Mouse (Mus musculus): ENCODE results near the gene Prok2. TPM values are rescaled to one million over a fixed set of nuclear protein-coding genes. Genes with fewer than 3 reads are reported as not detected.
A peak's percentile ranks its signal among the peaks of the same experiment; 100 is the strongest.

The Prok2 gene
- polyA plus RNA-seq, 2 experiments, result 0.03 TPM; not detected in 1

- TF ChIP-seq CTCF (IDR thresholded peaks at IDR 0.05; ENCODE audit: low read depth) (no peak), EP300 (IDR thresholded peaks at IDR 0.05; ENCODE audit: low read depth) (no peak)
- Histone ChIP-seq H3K36me3 (replicated peaks; ENCODE audit: control insufficient read depth, insufficient read depth, low read depth) (no peaks in the 10 kb centered on the region), H3K4me3 (ENCODE audit: insufficient read depth in 1 of 2, low read depth in 2 of 2, low read length in 2 of 2) (no peak overlapping the region), H3K9ac (replicated peaks) (no peak overlapping the region), H3K27me3 (ENCODE audit: control insufficient read depth, insufficient read depth, low read length) (peaks cover 3% of the 10 kb centered on the region; the same call in 1 of the 2 replicates), H3K4me1 (replicated peaks; ENCODE audit: control insufficient read depth in 2 of 2, insufficient read depth in 2 of 2, low read length in 1 of 2) (no peaks in the 10 kb centered on the region), H3K4me2 (ENCODE audit: low read depth) (no peak overlapping the region), H3K9me3 (ENCODE audit: control insufficient read depth, low read length) (no peaks in the 10 kb centered on the region), H3K27ac (no peak overlapping the region)
- WGBS (ENCODE audit: insufficient replicate concordance), result 69% methylated on average over 8 of the region's 8 CpGs
- ATAC-seq (ENCODE audit: insufficient read depth) (no peak), DNase-seq (ENCODE audit: low read depth in 3 of 3, low spot score in 3 of 3) (no peak)
These were observed 6.5 kb upstream of the Prok2 start for GRCm38 (mm10) chr6:99732673-99733072.

- no peaks in the 10 kb centered on the region for H3K9me3 ChIP-seq (ENCODE audit: control insufficient read depth, low read length)
- peaks cover 10% of the 10 kb centered on the region; the same call in 1 of the 2 replicates for H3K27me3 ChIP-seq (ENCODE audit: control insufficient read depth, insufficient read depth, low read length)
- no peaks in the 10 kb centered on the region for H3K4me1 ChIP-seq (replicated peaks; ENCODE audit: control insufficient read depth in 2 of 2, insufficient read depth in 2 of 2, low read length in 1 of 2)
- H3K4me2 ChIP-seq (ENCODE audit: low read depth), result no peak overlapping the region
- TF ChIP-seq CTCF (IDR thresholded peaks at IDR 0.05; ENCODE audit: low read depth) (no peak), EP300 (IDR thresholded peaks at IDR 0.05; ENCODE audit: low read depth) (no peak)
- no peak overlapping the region for H3K27ac ChIP-seq
- no peak overlapping the region for H3K4me3 ChIP-seq (ENCODE audit: insufficient read depth in 1 of 2, low read depth in 2 of 2, low read length in 2 of 2)
- no peak for DNase-seq (ENCODE audit: low read depth in 3 of 3, low spot score in 3 of 3)
- H3K9ac ChIP-seq (replicated peaks), result no peak overlapping the region
- WGBS (ENCODE audit: insufficient replicate concordance), result 47% methylated on average over 4 of the region's 4 CpGs
- H3K36me3 ChIP-seq (replicated peaks; ENCODE audit: control insufficient read depth, insufficient read depth, low read depth), result no peaks in the 10 kb centered on the region
- ATAC-seq (ENCODE audit: insufficient read depth), result no peak
These were observed 5.7 kb upstream of the Prok2 start for GRCm38 (mm10) chr6:99731926-99732325.

GRCm38 (mm10) chr6:99729853-99730252, 3.7 kb upstream of the Prok2 start:
- ATAC-seq (ENCODE audit: insufficient read depth) (no peak), DNase-seq (ENCODE audit: low read depth in 3 of 3, low spot score in 3 of 3) (no peak)
- no peak overlapping the region for H3K4me3 ChIP-seq (ENCODE audit: insufficient read depth in 1 of 2, low read depth in 2 of 2, low read length in 2 of 2)
- H3K27ac ChIP-seq, result no peak overlapping the region
- no peaks in the 10 kb centered on the region for H3K9me3 ChIP-seq (ENCODE audit: control insufficient read depth, low read length)
- no peak overlapping the region for H3K9ac ChIP-seq (replicated peaks)
- H3K4me2 ChIP-seq (ENCODE audit: low read depth), result no peak overlapping the region
- H3K4me1 ChIP-seq (replicated peaks; ENCODE audit: control insufficient read depth in 2 of 2, insufficient read depth in 2 of 2, low read length in 1 of 2), result no peaks in the 10 kb centered on the region
- H3K36me3 ChIP-seq (replicated peaks; ENCODE audit: control insufficient read depth, insufficient read depth, low read depth), result no peaks in the 10 kb centered on the region
- 57% methylated on average over 4 of the region's 4 CpGs for WGBS (ENCODE audit: insufficient replicate concordance)
- TF ChIP-seq CTCF (IDR thresholded peaks at IDR 0.05; ENCODE audit: low read depth), result no peak
- no peak for TF ChIP-seq EP300 (IDR thresholded peaks at IDR 0.05; ENCODE audit: low read depth)
- H3K27me3 ChIP-seq (ENCODE audit: control insufficient read depth, insufficient read depth, low read length), result peaks cover 27% of the 10 kb centered on the region

- H3K27me3 ChIP-seq (ENCODE audit: control insufficient read depth, insufficient read depth, low read length), result peaks cover 31% of the 10 kb centered on the region
These were observed 548 bp upstream of the Prok2 start for GRCm38 (mm10) chr6:99726576-99727303.

GRCm38 (mm10) chr6:99722390-99722789, 3.8 kb downstream of the Prok2 start:
- Histone ChIP-seq H3K4me2 (ENCODE audit: low read depth) (no peak overlapping the region), H3K36me3 (replicated peaks; ENCODE audit: control insufficient read depth, insufficient read depth, low read depth) (no peaks in the 10 kb centered on the region), H3K4me3 (ENCODE audit: insufficient read depth in 1 of 2, low read depth in 2 of 2, low read length in 2 of 2) (no peak overlapping the region), H3K9ac (replicated peaks) (no peak overlapping the region), H3K4me1 (replicated peaks; ENCODE audit: control insufficient read depth in 2 of 2, insufficient read depth in 2 of 2, low read length in 1 of 2) (no peaks in the 10 kb centered on the region), H3K27me3 (ENCODE audit: control insufficient read depth, insufficient read depth, low read length) (peaks cover 26% of the 10 kb centered on the region), H3K27ac (no peak overlapping the region), H3K9me3 (ENCODE audit: control insufficient read depth, low read length) (no peaks in the 10 kb centered on the region)
- 60% methylated on average over 9 of the region's 9 CpGs for WGBS (ENCODE audit: insufficient replicate concordance)
- ATAC-seq (ENCODE audit: insufficient read depth) (no peak), DNase-seq (ENCODE audit: low read depth in 3 of 3, low spot score in 3 of 3) (no peak)
- TF ChIP-seq CTCF (IDR thresholded peaks at IDR 0.05; ENCODE audit: low read depth), result no peak
- TF ChIP-seq EP300 (IDR thresholded peaks at IDR 0.05; ENCODE audit: low read depth), result no peak

More at GRCm38 (mm10) chr6:99726576-99727303, 548 bp upstream of the Prok2 start:
- no peak overlapping the region for H3K4me3 ChIP-seq (ENCODE audit: insufficient read depth in 1 of 2, low read depth in 2 of 2, low read length in 2 of 2)
- DNase-seq (ENCODE audit: low read depth in 3 of 3, low spot score in 3 of 3), result no peak
- no peaks in the 10 kb centered on the region for H3K36me3 ChIP-seq (replicated peaks; ENCODE audit: control insufficient read depth, insufficient read depth, low read depth)
- H3K9me3 ChIP-seq (ENCODE audit: control insufficient read depth, low read length), result no peaks in the 10 kb centered on the region
- no peak overlapping the region for H3K9ac ChIP-seq (replicated peaks)
- peak overlapping the region; percentile 42 for H3K4me2 ChIP-seq (ENCODE audit: low read depth)
- H3K27ac ChIP-seq, result no peak overlapping the region
- TF ChIP-seq EP300 (IDR thresholded peaks at IDR 0.05; ENCODE audit: low read depth) (no peak), CTCF (IDR thresholded peaks at IDR 0.05; ENCODE audit: low read depth) (no peak)
- H3K4me1 ChIP-seq (replicated peaks; ENCODE audit: control insufficient read depth in 2 of 2, insufficient read depth in 2 of 2, low read length in 1 of 2), result no peaks in the 10 kb centered on the region
- WGBS (ENCODE audit: insufficient replicate concordance), result 5% methylated on average over 22 of the region's 22 CpGs
- no peak for ATAC-seq (ENCODE audit: insufficient read depth)

All from liver, embryonic 14.5 days (tissue).